Mouse (Mus musculus) stomach, embryonic 14.5 days (tissue): Measurements from ENCODE around the gene Rchy1. TPM values are rescaled to one million over a fixed set of nuclear protein-coding genes. Genes with fewer than 3 reads are reported as not detected.
A peak's percentile ranks its signal among the peaks of the same experiment; 100 is the strongest.
"Not testable (repeated sequence)": the region's sequence is repeated elsewhere in the genome, so short reads cannot be mapped to it uniquely, and the experiment has no call there.

Experiments used
- ATAC-seq: fragments of 200-750 bp; cut with Nextera tagmentation; 2 replicates; pipeline ENCODE4 v1.8.0; 2017; ENCODE audit warnings: low read depth, moderate TSS enrichment; ENCODE audit not compliant: insufficient number of reproducible peaks, insufficient read depth, low FRiP score
- H3K27ac ChIP-seq: fragments of 300-500 bp; sonication (generic); 2 replicates; pipeline ENCODE4 v1.5.1; 2014; ENCODE audit warnings: mild to moderate bottlenecking, low read length, moderate library complexity, mixed read lengths
- H3K27me3 ChIP-seq: fragments of 300-500 bp; sonication (generic); 2 replicates; pipeline ENCODE4 v1.6.1; 2014; ENCODE audit warnings: low read length, control low read depth, mixed read lengths; ENCODE audit not compliant: control insufficient read depth, insufficient read depth
- H3K36me3 ChIP-seq: fragments of 300-500 bp; sonication (generic); 2 replicates; pipeline ENCODE4 v1.6.1; 2014; ENCODE audit warnings: mild to moderate bottlenecking, control low read depth, low read length, moderate library complexity, mixed read lengths; ENCODE audit not compliant: control insufficient read depth, insufficient read depth
- H3K4me1 ChIP-seq: fragments of 300-500 bp; sonication (generic); 2 replicates; pipeline ENCODE4 v1.6.1; 2014; ENCODE audit warnings: low read length, control low read depth, mixed read lengths; ENCODE audit not compliant: control insufficient read depth, insufficient read depth
- H3K4me2 ChIP-seq: fragments of 300-500 bp; sonication (generic); replicated peaks from 2 replicates; pipeline ENCODE4 v1.6.1; 2014; ENCODE audit warnings: low read depth, low read length, control low read depth
- H3K4me3 ChIP-seq: fragments of 300-500 bp; sonication (generic); 2 replicates; pipeline ENCODE4 v1.5.1; 2014; ENCODE audit warnings: low read depth, low read length, control low read depth
- H3K9ac ChIP-seq: fragments of 300-500 bp; sonication (generic); replicated peaks from 2 replicates; pipeline ENCODE4 v1.6.1; 2014; ENCODE audit warnings: low read depth, mild to moderate bottlenecking, control low read depth, low read length, moderate library complexity, mixed read lengths
- H3K9me3 ChIP-seq: fragments of 300-500 bp; sonication (generic); 2 replicates; pipeline ENCODE4 v1.6.1; 2016; ENCODE audit warnings: low read depth, low read length, control low read depth; ENCODE audit not compliant: control insufficient read depth
- WGBS: fragments of 180-500 bp; shearing (Covaris S2); extraction: QIAGEN DNeasy Blood & Tissue Kit; methylation state at CpG from one replicate; pipeline ENCODE4 v1.1.7; 2014; 5-methylcytosine and 5-hydroxymethylcytosine counted together
- polyA plus RNA-seq: library from polyadenylated mRNA; unstranded; fragments of >200 nt; fragmentation: Nextera tagmentation; extraction: Ambion mirVana; gene quantifications from 2 replicates; pipeline ENCODE4 v1.2.1, GENCODE M21; 2014

The Rchy1 gene
- polyA plus RNA-seq, 1 experiment from 2014 or later, result 68.1 TPM

DNA sequence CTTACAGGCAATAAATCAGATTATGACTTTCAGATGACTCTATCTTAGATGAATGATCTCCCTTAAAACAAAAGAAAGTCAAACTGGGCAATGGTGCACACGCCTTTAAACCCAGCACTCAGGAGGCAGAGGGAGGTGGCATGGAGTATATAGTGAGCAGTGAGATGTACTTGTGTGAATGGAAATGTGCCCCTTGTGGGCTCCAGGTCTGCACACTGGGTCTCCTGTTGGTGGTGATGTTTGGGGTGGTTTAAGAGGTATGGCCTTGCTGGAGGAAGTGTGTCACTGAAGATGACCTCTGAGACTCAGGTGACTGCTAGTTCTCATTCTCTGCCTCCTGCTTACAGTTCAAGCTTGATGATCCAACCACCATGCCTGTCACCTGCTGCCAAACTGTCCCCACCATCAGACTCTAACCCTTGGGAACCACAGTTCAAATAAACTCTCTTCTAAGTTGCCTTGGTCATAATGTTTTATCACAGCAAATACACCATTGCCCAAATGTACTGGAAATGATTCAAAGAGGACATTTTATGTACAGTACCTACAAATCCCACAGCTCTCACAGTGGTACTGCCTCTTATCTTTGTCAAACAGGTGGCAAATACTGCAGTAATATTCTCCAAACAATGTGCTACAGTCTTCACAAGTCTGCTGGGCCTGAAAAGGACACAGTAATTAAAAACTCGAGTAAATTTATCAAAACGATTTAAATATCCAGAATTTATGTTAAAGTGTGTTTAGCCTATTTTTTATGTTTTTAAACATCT lies 5.7 kb downstream of the Rchy1 start:
- WGBS, result 94% methylated on average over 3 of the region's 3 CpGs
- no peak overlapping the region for H3K9ac ChIP-seq
- no peaks in the 10 kb centered on the region for H3K27me3 ChIP-seq
- no peak overlapping the region for H3K27ac ChIP-seq
- no peak overlapping the region for H3K4me2 ChIP-seq
- H3K4me3 ChIP-seq, result no peak overlapping the region
- no peak for ATAC-seq
- peaks cover 16% of the 10 kb centered on the region for H3K4me1 ChIP-seq
- peaks cover 26% of the 10 kb centered on the region for H3K36me3 ChIP-seq
- no peaks in the 10 kb centered on the region for H3K9me3 ChIP-seq

DNA sequence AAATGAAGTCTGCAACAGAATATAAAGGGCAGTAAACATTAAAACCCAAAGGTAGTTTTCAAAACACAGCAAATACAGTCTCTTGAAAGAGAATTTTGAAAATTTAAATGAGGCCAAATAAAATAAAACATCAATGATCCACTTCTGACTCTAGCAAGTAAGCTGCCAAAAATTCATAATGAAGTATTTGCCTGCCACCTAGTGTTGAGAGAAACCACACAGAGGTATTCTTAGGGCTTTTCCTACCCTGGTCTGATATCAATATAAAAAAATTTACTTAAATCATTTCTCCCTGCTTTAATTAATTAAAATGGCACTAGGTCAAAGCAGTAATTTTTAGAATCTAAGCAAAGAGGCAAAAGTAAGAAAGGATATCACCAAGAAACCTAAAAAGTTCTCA lies 11.5 kb downstream of the Rchy1 start:
- peaks cover 35% of the 10 kb centered on the region for H3K36me3 ChIP-seq
- H3K9ac ChIP-seq, result no peak overlapping the region
- no peaks in the 10 kb centered on the region for H3K4me1 ChIP-seq
- H3K4me2 ChIP-seq, result no peak overlapping the region
- no peaks in the 10 kb centered on the region for H3K9me3 ChIP-seq
- H3K27me3 ChIP-seq, result no peaks in the 10 kb centered on the region
- H3K4me3 ChIP-seq, result no peak overlapping the region
- H3K27ac ChIP-seq, result no peak overlapping the region
- ATAC-seq, result no peak

GRCm38 (mm10) chr5:91949441-91949840 lies 13.4 kb downstream of the Rchy1 start:
- H3K4me1 ChIP-seq, result no peaks in the 10 kb centered on the region
- no peak for ATAC-seq
- H3K4me3 ChIP-seq, result no peak overlapping the region
- H3K27ac ChIP-seq, result no peak overlapping the region
- no peak overlapping the region for H3K4me2 ChIP-seq
- no peaks in the 10 kb centered on the region for H3K27me3 ChIP-seq
- WGBS, result 95% methylated on average over 7 of the region's 7 CpGs
- no peaks in the 10 kb centered on the region for H3K9me3 ChIP-seq
- no peak overlapping the region for H3K9ac ChIP-seq
- H3K36me3 ChIP-seq, result peaks cover 33% of the 10 kb centered on the region

- WGBS, result 97% methylated on average over 4 of the region's 4 CpGs
- Histone ChIP-seq H3K27ac (no peak overlapping the region), H3K4me1 (no peaks in the 10 kb centered on the region), H3K27me3 (no peaks in the 10 kb centered on the region), H3K9ac (no peak overlapping the region), H3K9me3 (no peaks in the 10 kb centered on the region), H3K4me3 (no peak overlapping the region), H3K4me2 (no peak overlapping the region), H3K36me3 (peaks cover 24% of the 10 kb centered on the region)
- ATAC-seq, result no peak
Observed at GRCm38 (mm10) chr5:91947008-91947407, 15.9 kb downstream of the Rchy1 start.

DNA sequence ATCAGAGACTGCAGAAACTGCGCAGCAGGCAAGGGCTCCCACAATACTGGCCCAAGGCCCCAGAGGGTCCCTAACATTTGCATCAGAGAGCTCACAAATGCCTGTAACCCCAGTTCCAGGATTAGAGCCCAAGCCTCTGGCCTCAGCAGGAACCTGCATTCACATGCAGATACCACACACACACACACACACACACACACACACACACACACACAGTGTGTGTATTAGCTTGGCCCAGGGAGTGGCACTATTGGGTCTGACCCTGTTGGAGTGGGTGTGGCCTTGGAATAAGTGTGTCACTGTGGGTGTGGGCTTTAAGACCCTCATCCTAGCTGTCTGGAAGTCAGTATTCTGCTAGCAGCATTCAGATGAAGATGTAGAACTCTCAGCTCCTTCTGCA lies 17.3 kb downstream of the Rchy1 start:
- H3K4me2 ChIP-seq, H3K27me3 ChIP-seq, H3K9ac ChIP-seq, H3K4me1 ChIP-seq, H3K27ac ChIP-seq, H3K4me3 ChIP-seq, H3K9me3 ChIP-seq: not testable (repeated sequence)
- H3K36me3 ChIP-seq, result peaks cover 19% of the 10 kb centered on the region
- WGBS, result 80% methylated on average over 1 of the region's 1 CpGs
- peak; percentile 67; the same call in 1 of the 2 replicates for ATAC-seq

- no peak for ATAC-seq
- no peaks in the 10 kb centered on the region for H3K27me3 ChIP-seq
- H3K9me3 ChIP-seq, result no peaks in the 10 kb centered on the region
- no peak overlapping the region for H3K27ac ChIP-seq
- no peaks in the 10 kb centered on the region for H3K36me3 ChIP-seq
- H3K4me2 ChIP-seq, result no peak overlapping the region
- WGBS, result 58% methylated on average over 2 of the region's 2 CpGs
- H3K4me3 ChIP-seq, result no peak overlapping the region
- H3K4me1 ChIP-seq, result no peaks in the 10 kb centered on the region
- no peak overlapping the region for H3K9ac ChIP-seq
Observed at GRCm38 (mm10) chr5:91913231-91913630, 49.6 kb downstream of the Rchy1 start.

GRCm38 (mm10) chr5:91911384-91912106 lies 51.3 kb downstream of the Rchy1 start:
- H3K27ac ChIP-seq, result no peak overlapping the region
- no peak overlapping the region for H3K9ac ChIP-seq
- no peaks in the 10 kb centered on the region for H3K9me3 ChIP-seq
- H3K4me1 ChIP-seq, result no peaks in the 10 kb centered on the region
- ATAC-seq, result no peak
- no peaks in the 10 kb centered on the region for H3K36me3 ChIP-seq
- no peak overlapping the region for H3K4me3 ChIP-seq
- H3K27me3 ChIP-seq, result no peaks in the 10 kb centered on the region
- no peak overlapping the region for H3K4me2 ChIP-seq
- WGBS, result 74% methylated on average over 13 of the region's 13 CpGs

DNA sequence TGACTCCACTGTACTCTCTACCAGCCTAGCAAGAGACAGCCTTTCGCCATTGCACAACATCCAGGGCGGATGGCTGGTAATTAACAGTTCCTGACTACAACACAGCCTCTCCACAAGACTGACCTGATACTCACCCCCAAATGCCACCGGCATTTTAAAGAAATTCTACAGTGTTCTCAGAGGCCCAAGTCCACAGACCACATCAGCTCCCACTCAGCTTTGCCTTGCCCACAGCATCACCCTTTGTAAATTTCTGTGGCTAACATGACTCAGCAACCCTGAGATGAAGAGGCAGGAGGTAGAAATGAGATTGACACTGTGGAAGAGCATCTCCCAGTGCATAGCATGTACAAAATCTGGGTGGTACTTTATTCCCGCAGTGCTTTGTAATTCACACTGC lies 52.3 kb downstream of the Rchy1 start:
- WGBS, result 89% methylated on average over 4 of the region's 4 CpGs
- no peak overlapping the region for H3K4me2 ChIP-seq

More for the DNA sequence above, 52.3 kb downstream of the Rchy1 start:
- H3K27me3 ChIP-seq, result no peaks in the 10 kb centered on the region
- no peaks in the 10 kb centered on the region for H3K4me1 ChIP-seq
- no peaks in the 10 kb centered on the region for H3K9me3 ChIP-seq
- no peak overlapping the region for H3K4me3 ChIP-seq
- H3K36me3 ChIP-seq, result no peaks in the 10 kb centered on the region
- no peak overlapping the region for H3K9ac ChIP-seq
- no peak overlapping the region for H3K27ac ChIP-seq
- ATAC-seq, result no peak
